Mouse (Mus musculus) stomach, embryonic 14.5 days (tissue): ENCODE results near the gene Elane. TPM values are rescaled to one million over a fixed set of nuclear protein-coding genes. Genes with fewer than 3 reads are reported as not detected.

ENCODE experiments used
- ATAC-seq: fragments of 200-750 bp; cut with Nextera tagmentation; 2 replicates; pipeline ENCODE4 v1.8.0; 2017; ENCODE audit warnings: low read depth, moderate TSS enrichment; ENCODE audit not compliant: insufficient number of reproducible peaks, insufficient read depth, low FRiP score
- H3K27ac ChIP-seq: fragments of 300-500 bp; sonication (generic); 2 replicates; pipeline ENCODE4 v1.5.1; 2014; ENCODE audit warnings: mild to moderate bottlenecking, low read length, moderate library complexity, mixed read lengths
- H3K27me3 ChIP-seq: fragments of 300-500 bp; sonication (generic); 2 replicates; pipeline ENCODE4 v1.6.1; 2014; ENCODE audit warnings: low read length, control low read depth, mixed read lengths; ENCODE audit not compliant: control insufficient read depth, insufficient read depth
- H3K36me3 ChIP-seq: fragments of 300-500 bp; sonication (generic); 2 replicates; pipeline ENCODE4 v1.6.1; 2014; ENCODE audit warnings: mild to moderate bottlenecking, control low read depth, low read length, moderate library complexity, mixed read lengths; ENCODE audit not compliant: control insufficient read depth, insufficient read depth
- H3K4me1 ChIP-seq: fragments of 300-500 bp; sonication (generic); 2 replicates; pipeline ENCODE4 v1.6.1; 2014; ENCODE audit warnings: low read length, control low read depth, mixed read lengths; ENCODE audit not compliant: control insufficient read depth, insufficient read depth
- H3K4me2 ChIP-seq: fragments of 300-500 bp; sonication (generic); replicated peaks from 2 replicates; pipeline ENCODE4 v1.6.1; 2014; ENCODE audit warnings: low read depth, low read length, control low read depth
- H3K4me3 ChIP-seq: fragments of 300-500 bp; sonication (generic); 2 replicates; pipeline ENCODE4 v1.5.1; 2014; ENCODE audit warnings: low read depth, low read length, control low read depth
- H3K9ac ChIP-seq: fragments of 300-500 bp; sonication (generic); replicated peaks from 2 replicates; pipeline ENCODE4 v1.6.1; 2014; ENCODE audit warnings: low read depth, mild to moderate bottlenecking, control low read depth, low read length, moderate library complexity, mixed read lengths
- H3K9me3 ChIP-seq: fragments of 300-500 bp; sonication (generic); 2 replicates; pipeline ENCODE4 v1.6.1; 2016; ENCODE audit warnings: low read depth, low read length, control low read depth; ENCODE audit not compliant: control insufficient read depth
- WGBS: fragments of 180-500 bp; shearing (Covaris S2); extraction: QIAGEN DNeasy Blood & Tissue Kit; methylation state at CpG from one replicate; pipeline ENCODE4 v1.1.7; 2014; 5-methylcytosine and 5-hydroxymethylcytosine counted together
- polyA plus RNA-seq: library from polyadenylated mRNA; unstranded; fragments of >200 nt; fragmentation: Nextera tagmentation; extraction: Ambion mirVana; gene quantifications from 2 replicates; pipeline ENCODE4 v1.2.1, GENCODE M21; 2014

Gene Elane
- polyA plus RNA-seq, 1 experiment from 2014 or later, result 3.3 TPM

GRCm38 (mm10) chr10:79849941-79850628 lies 36.0 kb upstream of the Elane start:
- Histone ChIP-seq H3K9ac (no peak overlapping the region), H3K27me3 (no peaks in the 10 kb centered on the region), H3K36me3 (no peaks in the 10 kb centered on the region), H3K4me1 (peaks cover 22% of the 10 kb centered on the region), H3K27ac (no peak overlapping the region), H3K4me3 (no peak overlapping the region), H3K9me3 (no peaks in the 10 kb centered on the region), H3K4me2 (no peak overlapping the region)
- ATAC-seq, result no peak
- 81% methylated on average over 8 of the region's 8 CpGs for WGBS

GRCm38 (mm10) chr10:79851653-79852052 lies 34.4 kb upstream of the Elane start:
- Histone ChIP-seq H3K4me1 (peaks cover 28% of the 10 kb centered on the region), H3K9ac (0 out of 2 replicates have a peak overlapping the region, but pooled peaks have one; percentile 22)

GRCm38 (mm10) chr10:79852107-79852789 lies 33.8 kb upstream of the Elane start:
- Histone ChIP-seq H3K36me3 (peaks cover 12% of the 10 kb centered on the region; the same call in 1 of the 2 replicates), H3K4me2 (peak overlapping the region; percentile 79), H3K9ac (peak overlapping the region; percentile 75; the same call in 1 of the 2 replicates), H3K9me3 (no peaks in the 10 kb centered on the region), H3K4me1 (peaks cover 34% of the 10 kb centered on the region), H3K27me3 (no peaks in the 10 kb centered on the region), H3K27ac (peak overlapping the region; percentile 100), H3K4me3 (peak overlapping the region; percentile 46; the same call in 1 of the 2 replicates)
- ATAC-seq, result no peak
- WGBS, result 31% methylated on average over 9 of the region's 9 CpGs

More at GRCm38 (mm10) chr10:79851653-79852052, 34.4 kb upstream of the Elane start:
- peaks cover 7% of the 10 kb centered on the region; the same call in 1 of the 2 replicates for H3K36me3 ChIP-seq
- WGBS, result 45% methylated on average over 3 of the region's 3 CpGs
- peak overlapping the region; percentile 100 for H3K27ac ChIP-seq
- no peaks in the 10 kb centered on the region for H3K27me3 ChIP-seq
- 0 out of 2 replicates have a peak overlapping the region, but pooled peaks have one; percentile 6 for H3K4me3 ChIP-seq
- ATAC-seq, result no peak
- no peaks in the 10 kb centered on the region for H3K9me3 ChIP-seq
- peak overlapping the region; percentile 79 for H3K4me2 ChIP-seq

- Histone ChIP-seq H3K4me2 (peak overlapping the region; percentile 79), H3K9me3 (no peaks in the 10 kb centered on the region), H3K4me1 (peaks cover 40% of the 10 kb centered on the region), H3K27me3 (no peaks in the 10 kb centered on the region), H3K36me3 (peaks cover 15% of the 10 kb centered on the region; the same call in 1 of the 2 replicates), H3K4me3 (peak overlapping the region; percentile 46), H3K9ac (peak overlapping the region; percentile 75), H3K27ac (peak overlapping the region; percentile 100)
- ATAC-seq, result no peak
- 30% methylated on average over 8 of the region's 8 CpGs for WGBS
Measured at GRCm38 (mm10) chr10:79852827-79853226, 33.2 kb upstream of the Elane start.

GRCm38 (mm10) chr10:79853392-79853791 lies 32.7 kb upstream of the Elane start:
- Histone ChIP-seq H3K4me2 (peak overlapping the region; percentile 79), H3K4me1 (peaks cover 46% of the 10 kb centered on the region), H3K9me3 (no peaks in the 10 kb centered on the region), H3K4me3 (peak overlapping the region; percentile 46), H3K27ac (peak overlapping the region; percentile 100), H3K36me3 (peaks cover 21% of the 10 kb centered on the region; the same call in 1 of the 2 replicates), H3K9ac (peak overlapping the region; percentile 75), H3K27me3 (no peaks in the 10 kb centered on the region)
- ATAC-seq, result peak; percentile 51
- under 1% methylated on average over 15 of the region's 15 CpGs for WGBS

GRCm38 (mm10) chr10:79853860-79854795 lies 31.9 kb upstream of the Elane start, which contains the start of gene Ptbp1:
Ptbp1 (plus strand) TSS chr10:79854427.
- H3K9ac ChIP-seq, result peak within 1 kb of the TSS; percentile 98
- peaks cover 50% of the 10 kb centered on the region for H3K4me1 ChIP-seq
- no peaks in the 10 kb centered on the region for H3K9me3 ChIP-seq
- no peaks in the 10 kb centered on the region for H3K27me3 ChIP-seq
- peak within 1 kb of the TSS; percentile 100 for H3K27ac ChIP-seq
- peak; percentile 89 for ATAC-seq
- H3K4me2 ChIP-seq, result peak within 1 kb of the TSS; percentile 84
- under 1% methylated on average over 75 of the region's 75 CpGs for WGBS
- H3K36me3 ChIP-seq, result peaks cover 26% of the 10 kb centered on the region
- peak within 1 kb of the TSS; percentile 99 for H3K4me3 ChIP-seq

DNA sequence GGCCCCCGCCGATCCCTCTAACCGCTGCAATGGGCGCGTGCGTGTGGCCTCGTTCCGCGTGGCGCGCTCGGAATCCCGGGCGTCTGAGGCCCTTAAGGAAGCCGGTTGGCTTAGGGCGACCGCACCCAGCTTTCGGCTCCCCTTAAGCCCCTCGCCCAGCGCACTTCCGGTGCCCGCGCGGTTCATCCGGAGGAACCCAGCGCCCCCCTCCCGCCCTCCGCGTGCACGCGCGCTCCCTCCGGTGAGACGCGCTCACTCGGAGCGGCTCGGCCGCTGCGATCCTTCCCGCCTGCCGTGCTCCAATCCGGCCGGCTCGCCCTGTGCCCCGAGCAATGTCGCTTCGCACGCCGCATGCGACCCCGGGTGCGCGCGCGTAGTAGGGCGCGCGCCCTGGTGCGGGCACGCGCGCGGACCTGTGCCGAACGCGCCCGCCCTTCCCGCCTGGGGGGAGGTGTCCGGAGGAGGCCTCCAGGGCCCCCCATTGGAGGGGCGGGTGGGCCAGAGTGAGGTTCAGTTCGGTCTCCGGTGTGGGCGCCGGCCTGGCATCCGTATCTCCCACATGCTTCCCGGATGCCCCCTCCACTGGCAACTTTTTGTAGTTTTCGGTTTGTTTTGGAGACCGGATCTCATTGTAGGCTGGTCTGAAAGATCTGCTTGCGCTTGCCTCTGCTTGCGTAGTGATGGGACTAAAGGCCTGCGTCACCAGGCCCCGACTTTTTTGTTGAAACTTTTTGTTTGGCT lies 31.1 kb upstream of the Elane start:
- peak overlapping the region; percentile 99 for H3K27ac ChIP-seq
- peak; percentile 8; the same call in 1 of the 2 replicates for ATAC-seq
- peaks cover 50% of the 10 kb centered on the region for H3K4me1 ChIP-seq
- H3K27me3 ChIP-seq, result no peaks in the 10 kb centered on the region
- no peaks in the 10 kb centered on the region for H3K9me3 ChIP-seq
- peak overlapping the region; percentile 84 for H3K4me2 ChIP-seq
- WGBS, result under 1% methylated on average over 74 of the region's 83 CpGs
- H3K4me3 ChIP-seq, result peak overlapping the region; percentile 99
- peak overlapping the region; percentile 98 for H3K9ac ChIP-seq
- H3K36me3 ChIP-seq, result peaks cover 35% of the 10 kb centered on the region
